Mouse (Mus musculus): ENCODE data around the gene Casz1.

DNA sequence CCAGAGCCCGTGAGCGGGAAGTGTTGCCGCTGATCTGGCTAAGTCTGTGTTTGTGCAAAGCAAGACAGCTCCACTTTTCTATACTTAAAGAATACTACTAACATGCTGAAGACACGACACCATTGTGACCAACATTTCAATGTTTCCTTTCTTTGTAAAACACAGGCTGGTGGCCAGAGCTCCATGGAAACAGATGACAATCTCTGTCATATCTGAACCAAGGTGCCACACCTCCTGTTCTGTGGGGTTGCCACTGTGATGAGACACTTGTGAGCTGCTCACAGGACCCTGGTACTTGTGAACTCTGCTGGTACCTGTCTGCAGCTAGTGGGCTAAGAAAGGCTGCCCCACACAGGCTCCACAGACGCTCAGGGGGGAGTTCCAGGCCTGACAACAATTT lies 164.6 kb downstream of the Casz1 start:
- TF ChIP-seq POLR2A (IDR thresholded peaks at IDR 0.05; ENCODE audit: insufficient read depth, low read depth, low read length) (no peak), EP300 (IDR thresholded peaks at IDR 0.05; ENCODE audit: insufficient read depth, low read depth, low read length) (no peak)

All from heart, adult 2 months (tissue).